Mouse (Mus musculus): ENCODE results near the gene Urod. TPM values are rescaled to one million over a fixed set of nuclear protein-coding genes. Genes with fewer than 3 reads are reported as not detected.

The Urod gene
- total RNA-seq (2021): 98.3 and 127 TPM in 2 replicates
- long read RNA-seq, transcript Urod-201 (10 exons, 1,489 nt): major isoform, 85 of 107 reads
- long read RNA-seq, partial matches to known transcripts: 16 of 107 reads
- long read RNA-seq, other reads (novel, unspliced or antisense): 6 of 107 reads

GRCm38 (mm10) chr4:116993672-116994621, at the start of gene Urod:
Gene Urod, minus strand, starts transcription at chr4:116994413.
- peak; percentile 93 for DNase-seq

GRCm38 (mm10) chr4:117041283-117041721, 47.1 kb upstream of the Urod start:
- peak; percentile 53 for DNase-seq

- no peak for DNase-seq
Observed at GRCm38 (mm10) chr4:117040791-117041190, 46.6 kb upstream of the Urod start.

DNA sequence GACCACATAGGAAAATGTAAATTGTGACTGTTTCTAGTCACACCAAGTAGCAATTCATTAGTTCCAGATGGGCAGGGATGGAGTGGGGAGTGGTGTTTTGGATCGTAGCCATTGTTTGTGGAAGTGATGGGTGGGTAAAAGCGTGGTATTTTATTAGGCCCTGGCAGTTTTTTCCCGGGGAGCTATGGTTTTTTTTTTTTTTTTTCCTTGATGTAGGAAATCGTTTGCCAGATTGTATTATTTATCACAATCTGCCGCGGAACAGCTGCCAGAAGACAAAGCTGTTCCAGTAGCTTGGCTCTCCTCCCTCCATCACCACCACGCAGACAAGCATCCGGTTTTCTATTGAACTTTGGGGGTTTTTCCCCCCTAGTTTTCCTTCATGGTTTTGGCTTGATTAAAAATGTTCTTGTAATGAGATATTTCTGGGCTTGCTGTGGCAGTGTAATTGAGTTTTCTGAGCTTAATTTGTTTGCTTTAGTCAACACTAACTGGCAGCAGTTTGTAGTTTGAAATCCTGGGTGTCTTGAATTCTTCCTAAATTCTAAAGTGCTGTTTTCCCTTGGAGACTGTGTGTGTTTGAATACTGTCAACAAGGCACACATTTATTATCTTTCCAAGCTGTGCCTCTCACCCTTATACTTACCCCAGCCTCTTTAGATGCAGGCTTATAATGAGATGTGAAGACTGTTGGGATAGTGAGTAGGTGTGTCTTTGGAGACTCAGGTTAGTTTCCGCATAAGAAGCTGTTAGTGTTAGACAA, 45.9 kb upstream of the Urod start:
- DNase-seq: peak; percentile 34

DNA sequence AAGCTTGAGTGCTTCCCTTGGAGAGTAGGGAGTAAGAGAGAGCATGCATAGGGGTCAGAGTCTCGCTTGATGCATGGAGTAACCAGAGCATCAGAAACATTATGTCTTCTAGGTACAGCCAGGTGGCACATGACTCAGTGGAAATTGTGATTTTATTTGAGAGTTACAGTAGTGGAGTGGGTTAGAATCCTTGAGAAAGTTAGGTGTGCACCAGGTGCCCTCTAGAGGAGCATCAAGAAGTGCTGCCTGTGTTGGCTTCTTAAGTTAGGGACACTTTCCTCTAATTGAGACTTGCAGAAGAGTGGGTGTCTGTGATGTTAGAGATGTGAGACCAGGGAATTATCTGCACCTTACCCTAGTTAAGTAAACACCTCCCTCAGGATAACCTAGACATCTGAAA, 36.9 kb upstream of the Urod start:
- no peak for DNase-seq

DNA sequence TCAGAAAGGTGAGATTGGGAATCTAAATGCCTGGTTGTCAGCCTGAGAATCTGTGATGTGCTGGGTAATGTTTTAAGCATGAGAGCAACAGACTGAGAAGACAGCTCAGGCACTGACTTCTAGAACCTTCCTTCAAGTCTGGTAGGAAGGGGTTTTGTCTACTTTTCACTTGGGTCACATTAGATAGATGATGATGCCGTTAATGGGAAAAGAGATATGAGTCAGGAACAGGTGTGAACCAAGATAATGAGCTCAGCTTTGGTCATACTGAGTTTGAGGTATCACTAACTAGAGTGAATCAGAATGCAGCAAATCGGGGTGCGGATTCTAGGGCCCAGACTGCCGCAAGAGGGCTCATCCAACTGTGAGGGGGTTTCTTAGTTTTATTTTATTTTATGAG, 29.3 kb upstream of the Urod start:
- no peak for DNase-seq

GRCm38 (mm10) chr4:117019206-117020134, 25.3 kb upstream of the Urod start, which contains the start of gene Eif2b3:
Gene Eif2b3, plus strand, starts transcription at chr4:117019402.
- peak; percentile 91 for DNase-seq

DNA sequence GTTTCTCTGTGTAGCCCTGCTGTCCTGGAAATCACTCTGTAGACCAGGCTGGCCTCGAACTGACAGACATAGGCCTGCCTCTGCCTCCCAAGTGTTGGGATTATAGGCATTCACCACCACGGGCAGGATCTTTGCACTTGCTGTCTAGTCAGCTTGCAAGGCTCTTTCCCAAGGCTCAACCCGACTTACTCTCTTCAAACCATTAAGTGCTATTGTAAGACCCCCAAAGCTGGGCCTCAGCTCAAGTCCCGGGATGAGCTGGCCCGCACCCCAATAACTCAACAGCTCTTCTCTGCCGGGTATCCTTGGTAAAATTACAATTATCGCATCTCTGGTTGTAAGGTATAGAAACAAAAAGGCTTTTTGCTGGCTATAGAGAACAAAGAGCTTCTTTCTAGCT, 24.1 kb upstream of the Urod start:
- no peak for DNase-seq

GRCm38 (mm10) chr4:117017738-117018137, 23.5 kb upstream of the Urod start:
- DNase-seq: no peak

DNA sequence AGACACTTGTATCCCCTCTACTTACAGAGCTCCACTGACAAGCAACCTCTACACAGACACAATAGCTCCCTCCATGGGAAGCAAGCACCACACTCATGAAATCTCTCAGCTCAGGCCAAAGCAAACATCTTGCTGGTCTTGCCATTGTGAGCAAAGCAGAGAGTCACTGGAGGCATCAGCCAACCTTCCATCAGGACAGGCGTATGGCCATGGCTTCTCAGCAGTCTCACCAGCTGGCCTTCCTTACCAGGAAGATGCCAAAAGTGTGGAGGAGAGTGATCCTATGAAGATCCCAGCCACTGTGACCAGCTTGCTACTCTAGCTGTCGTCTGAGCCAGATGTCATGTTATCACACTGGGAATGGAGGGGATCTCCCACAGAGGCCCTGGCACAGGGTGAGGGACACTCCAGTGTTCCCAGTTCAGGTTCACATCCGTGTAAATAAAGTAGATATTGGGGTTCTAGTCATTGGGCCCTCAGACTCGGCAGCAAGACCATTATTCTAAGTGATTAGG, 20.7 kb upstream of the Urod start:
- no peak for DNase-seq

DNA sequence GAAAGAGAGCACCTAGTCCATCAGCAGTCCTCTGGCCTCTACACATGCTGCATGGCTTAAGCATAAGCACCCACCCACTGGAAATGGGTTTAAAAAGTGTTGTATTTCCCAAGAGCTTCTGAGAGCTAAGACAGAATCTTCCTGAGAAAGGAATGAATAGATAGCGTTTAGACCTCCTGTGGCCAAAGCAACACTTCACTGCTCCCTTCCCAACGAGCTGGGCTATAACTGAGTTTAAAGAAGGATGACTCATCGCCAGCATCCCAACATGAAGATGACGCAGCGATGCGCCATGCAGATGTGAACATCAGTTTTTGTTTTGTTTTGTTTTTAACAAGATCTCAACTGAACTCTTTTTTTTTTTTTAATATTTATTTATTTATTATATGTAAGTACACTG, 19.4 kb upstream of the Urod start:
- DNase-seq: no peak

DNA sequence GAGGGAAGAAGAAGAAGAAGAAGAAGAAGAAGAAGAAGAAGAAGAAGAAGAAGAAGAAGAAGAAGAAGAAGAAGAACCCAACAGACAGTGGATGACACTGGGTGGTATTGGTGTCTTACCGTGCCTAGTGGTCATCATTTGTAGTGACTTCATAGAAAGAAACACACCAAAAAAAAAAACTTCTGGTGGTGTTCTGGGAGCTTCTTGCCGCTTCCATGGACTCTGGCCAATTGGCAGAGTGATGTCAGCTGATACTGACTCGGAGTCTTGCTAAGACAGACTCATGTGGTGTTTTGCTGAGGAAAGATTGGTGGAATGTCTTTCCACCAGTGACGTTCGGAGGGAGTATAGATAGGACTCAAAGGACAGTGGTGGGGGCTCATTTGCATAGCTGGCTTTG, 16.0 kb upstream of the Urod start:
- DNase-seq: no peak

DNA sequence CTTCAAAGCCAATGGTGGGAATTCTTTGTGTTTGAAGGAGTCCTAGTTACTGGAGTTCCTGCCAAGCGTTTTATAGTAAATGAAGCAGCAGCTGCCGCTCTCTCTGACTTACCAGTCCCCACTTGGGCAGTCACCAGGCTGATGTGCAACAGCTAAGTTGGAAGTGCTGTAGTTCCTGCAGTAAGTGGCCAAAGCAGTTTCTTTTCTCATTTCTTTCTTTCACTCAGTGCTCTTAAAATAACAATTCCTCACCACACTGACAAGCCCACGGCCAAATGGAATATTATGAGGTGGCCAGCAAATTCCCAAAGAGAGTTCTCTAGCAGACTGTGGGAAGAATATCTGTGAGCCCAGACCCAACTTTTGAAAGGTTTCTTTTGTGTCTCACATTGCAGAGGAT, 12.8 kb upstream of the Urod start:
- no peak for DNase-seq

GRCm38 (mm10) chr4:117005611-117006400, 11.6 kb upstream of the Urod start:
- no peak for DNase-seq

DNA sequence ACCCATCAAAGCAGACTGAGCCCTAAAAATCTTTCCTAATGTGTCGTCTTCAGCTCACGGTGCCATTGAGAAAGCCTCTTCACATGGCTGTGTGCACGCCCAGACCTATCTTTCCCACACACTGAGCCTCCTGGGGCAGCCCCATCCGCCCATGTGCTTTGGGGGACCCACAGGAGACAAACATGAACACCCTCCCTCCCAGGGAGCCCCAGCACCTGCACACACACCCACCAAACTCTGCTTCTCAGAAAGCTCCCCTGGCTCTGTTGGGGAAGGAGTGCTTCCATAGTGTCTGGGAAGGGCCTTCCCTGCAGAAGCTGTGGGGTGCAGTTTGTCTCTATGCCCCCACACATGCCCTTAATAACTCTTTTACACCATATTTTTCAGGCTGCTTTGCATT, 10.4 kb upstream of the Urod start:
- DNase-seq: no peak

GRCm38 (mm10) chr4:117002543-117003521, 8.6 kb upstream of the Urod start:
- DNase-seq: peak; percentile 31

DNA sequence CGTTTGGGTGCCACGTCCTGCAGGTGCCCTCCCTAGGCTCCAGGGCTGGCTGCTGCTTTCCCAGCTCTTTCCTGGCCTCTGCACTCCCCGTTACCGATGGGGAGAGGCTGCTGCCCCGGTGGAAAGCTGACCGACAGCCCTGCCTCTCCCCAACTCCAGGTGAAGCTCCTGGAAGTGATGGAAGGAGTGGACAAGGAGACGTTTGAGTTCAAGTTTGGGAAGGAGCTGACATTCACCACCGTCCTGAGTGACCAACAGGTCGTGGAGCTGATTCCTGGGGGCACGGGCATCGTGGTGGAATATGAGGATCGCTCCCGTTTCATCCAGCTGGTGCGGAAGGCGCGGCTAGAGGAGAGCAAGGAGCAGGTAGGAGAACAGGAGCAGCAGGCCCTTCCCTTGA, 7.7 kb upstream of the Urod start:
- no peak for DNase-seq

GRCm38 (mm10) chr4:116999513-117000154, 5.4 kb upstream of the Urod start:
- DNase-seq: no peak

- peak; percentile 11 for DNase-seq
Observed at GRCm38 (mm10) chr4:116995798-116996135, 1.6 kb upstream of the Urod start.

Measured in adrenal gland, postnatal 25 days (tissue).